Mouse (Mus musculus): ENCODE data around the gene Gsg1l.

DNA sequence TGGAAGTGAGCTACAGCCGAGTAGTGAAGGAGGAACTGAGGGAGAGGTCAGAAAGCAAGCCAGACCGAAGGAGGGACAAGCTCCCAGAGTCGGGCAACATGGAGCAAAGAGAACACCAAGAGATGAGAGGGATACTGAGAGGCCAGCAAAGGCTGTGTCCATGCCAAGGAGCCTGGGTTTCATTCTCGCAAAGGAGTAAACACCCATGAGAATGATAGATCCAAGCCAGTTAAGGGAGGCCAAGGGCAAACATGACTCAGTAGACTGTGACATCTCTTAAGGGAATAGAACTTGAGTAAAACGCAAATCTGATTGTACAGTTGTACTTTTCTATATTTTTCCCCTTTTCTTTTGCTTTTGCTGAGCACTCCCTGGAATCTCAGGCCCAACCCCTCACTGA is 137.6 kb downstream of the Gsg1l start:
- TF ChIP-seq CTCF (IDR thresholded peaks at IDR 0.05; ENCODE audit: low read depth) (no peak), EP300 (IDR thresholded peaks at IDR 0.05; ENCODE audit: low read depth) (no peak)

All from liver, embryonic 14.5 days (tissue).